Mouse (Mus musculus) kidney, embryonic 16.5 days (tissue): Measurements from ENCODE around the gene Lrch3. TPM values are rescaled to one million over a fixed set of nuclear protein-coding genes. Genes with fewer than 3 reads are reported as not detected.
A peak's percentile ranks its signal among the peaks of the same experiment; 100 is the strongest.

Experiments used
- ATAC-seq: fragments of 200-750 bp; cut with Nextera tagmentation; 2 replicates; pipeline ENCODE4 v1.8.0; 2017; ENCODE audit warnings: moderate TSS enrichment; ENCODE audit not compliant: low FRiP score, low TSS enrichment
- H3K27ac ChIP-seq: fragments of 300-500 bp; sonication (generic); 2 replicates; pipeline ENCODE4 v1.5.1; 2014; ENCODE audit warnings: low read length
- H3K27me3 ChIP-seq: fragments of 300-500 bp; sonication (generic); 2 replicates; pipeline ENCODE4 v1.6.1; 2014; ENCODE audit warnings: low read length, control low read depth, mixed read lengths; ENCODE audit not compliant: insufficient read depth
- H3K36me3 ChIP-seq: fragments of 300-500 bp; sonication (generic); 2 replicates; pipeline ENCODE4 v1.6.1; 2014; ENCODE audit warnings: low read length, control low read depth, mixed read lengths; ENCODE audit not compliant: insufficient read depth
- H3K4me1 ChIP-seq: fragments of 300-500 bp; sonication (generic); 2 replicates; pipeline ENCODE4 v1.6.1; 2014; ENCODE audit warnings: low read length, control low read depth, mixed read lengths; ENCODE audit not compliant: insufficient read depth
- H3K4me2 ChIP-seq: fragments of 300-500 bp; sonication (generic); replicated peaks from 2 replicates; pipeline ENCODE4 v1.6.1; 2014; ENCODE audit warnings: low read depth, low read length
- H3K4me3 ChIP-seq: fragments of 300-500 bp; sonication (generic); 2 replicates; pipeline ENCODE4 v1.5.1; 2014; ENCODE audit warnings: mild to moderate bottlenecking, low read length
- H3K9ac ChIP-seq: fragments of 300-500 bp; sonication (generic); replicated peaks from 2 replicates; pipeline ENCODE4 v1.6.1; 2014; ENCODE audit warnings: low read length
- H3K9me3 ChIP-seq: fragments of 300-500 bp; sonication (generic); 2 replicates; pipeline ENCODE4 v1.6.1; 2016; ENCODE audit warnings: low read length, control low read depth
- WGBS: fragments of 180-500 bp; shearing (Covaris S2); extraction: QIAGEN DNeasy Blood & Tissue Kit; methylation state at CpG from one replicate; pipeline ENCODE4 v1.1.7; 2014; 5-methylcytosine and 5-hydroxymethylcytosine counted together
- polyA plus RNA-seq: library from polyadenylated mRNA; unstranded; fragments of >200 nt; fragmentation: Nextera tagmentation; extraction: Ambion mirVana; gene quantifications from 2 replicates; pipeline ENCODE4 v1.2.1, GENCODE M21; 2015

The Lrch3 gene
- polyA plus RNA-seq, 1 experiment from 2014 or later = 22.7 TPM

GRCm38 (mm10) chr16:33062682-33063131, 148.8 kb downstream of the Lrch3 start:
- peak overlapping the region; percentile 79 for H3K27ac ChIP-seq
- under 1% methylated on average over 35 of the region's 35 CpGs for WGBS
- H3K9me3 ChIP-seq = no peaks in the 10 kb centered on the region
- no peaks in the 10 kb centered on the region for H3K27me3 ChIP-seq
- peak overlapping the region; percentile 65 for H3K9ac ChIP-seq
- peaks cover 30% of the 10 kb centered on the region for H3K4me1 ChIP-seq
- peak overlapping the region; percentile 61 for H3K4me3 ChIP-seq
- peaks cover 34% of the 10 kb centered on the region for H3K36me3 ChIP-seq
- peak overlapping the region; percentile 80 for H3K4me2 ChIP-seq
- ATAC-seq = peak; percentile 81

DNA sequence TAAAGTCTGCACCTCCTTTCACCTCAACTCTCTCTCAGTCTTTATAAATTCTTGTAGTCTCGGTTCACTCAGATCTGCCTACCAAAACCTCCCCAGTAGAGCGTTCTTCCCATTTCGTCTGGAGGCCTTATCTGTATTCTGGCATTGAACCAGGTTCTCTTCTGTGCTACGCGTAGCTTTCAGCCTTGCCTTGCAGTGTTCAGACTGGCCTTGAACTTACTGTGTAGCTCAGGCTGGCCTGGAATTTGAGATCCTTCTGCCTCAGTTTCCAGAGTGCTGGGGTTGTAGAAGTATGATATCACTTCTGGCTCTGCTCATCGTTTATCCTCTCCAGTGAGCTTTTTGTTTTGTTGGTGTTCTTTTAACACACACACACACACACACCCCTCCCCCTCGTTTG, 149.4 kb downstream of the Lrch3 start:
- peaks cover 25% of the 10 kb centered on the region for H3K4me1 ChIP-seq
- ATAC-seq = no peak
- WGBS = 31% methylated on average over 7 of the region's 7 CpGs
- H3K9me3 ChIP-seq = no peaks in the 10 kb centered on the region
- peak overlapping the region; percentile 65 for H3K9ac ChIP-seq
- peaks cover 30% of the 10 kb centered on the region for H3K36me3 ChIP-seq
- H3K4me3 ChIP-seq = peak overlapping the region; percentile 61
- peak overlapping the region; percentile 80 for H3K4me2 ChIP-seq
- H3K27ac ChIP-seq = no peak overlapping the region
- H3K27me3 ChIP-seq = no peaks in the 10 kb centered on the region

DNA sequence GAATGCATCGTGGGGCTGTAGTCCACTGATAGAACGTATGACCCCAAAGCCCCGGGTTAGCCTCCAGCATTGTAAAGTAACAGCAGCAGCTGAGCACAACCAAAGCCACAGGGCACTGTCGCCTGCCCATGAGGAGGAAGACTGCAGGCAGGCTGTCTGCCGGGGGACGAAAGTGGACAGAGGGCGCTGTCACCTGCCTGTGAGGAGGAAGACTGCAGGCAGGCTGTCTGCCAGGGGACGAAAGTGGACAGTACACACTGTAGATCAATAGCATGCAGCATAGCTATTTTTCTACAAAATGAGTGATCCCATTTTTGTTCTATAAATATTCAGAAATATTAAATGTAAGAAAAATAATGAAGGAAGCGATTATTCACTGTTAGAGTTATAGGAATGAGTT, 150.7 kb downstream of the Lrch3 start:
- H3K9ac ChIP-seq = no peak overlapping the region
- H3K27ac ChIP-seq = no peak overlapping the region
- ATAC-seq = no peak
- WGBS = 83% methylated on average over 9 of the region's 9 CpGs
- H3K27me3 ChIP-seq = no peaks in the 10 kb centered on the region
- peaks cover 18% of the 10 kb centered on the region for H3K36me3 ChIP-seq
- no peak overlapping the region for H3K4me2 ChIP-seq
- H3K4me1 ChIP-seq = peaks cover 14% of the 10 kb centered on the region
- no peak overlapping the region for H3K4me3 ChIP-seq
- no peaks in the 10 kb centered on the region for H3K9me3 ChIP-seq

Other genes with a start within 250 kb of the Lrch3 start
- gene Muc4, start 178.2 kb upstream of the Lrch3 start, polyA plus RNA-seq = 0.27 and 0.44 TPM in 2 replicates
- gene Muc20, start 116.7 kb upstream of the Lrch3 start, polyA plus RNA-seq = 6.2 and 8.0 TPM in 2 replicates
- not detected in 2 replicates for gene Smbd1, start 103.6 kb upstream of the Lrch3 start, polyA plus RNA-seq
- gene Fyttd1, start 36.6 kb upstream of the Lrch3 start, polyA plus RNA-seq = 102 and 109 TPM in 2 replicates
- gene Rubcn, start 36.3 kb upstream of the Lrch3 start, polyA plus RNA-seq = 23.7 and 24.2 TPM in 2 replicates
- gene Iqcg, start 142.1 kb downstream of the Lrch3 start, polyA plus RNA-seq = 4.9 and 5.2 TPM in 2 replicates
- gene Rpl35a, start 142.4 kb downstream of the Lrch3 start, polyA plus RNA-seq = 795 and 849 TPM in 2 replicates
- gene Lmln, start 148.4 kb downstream of the Lrch3 start, polyA plus RNA-seq = 3.1 and 4.0 TPM in 2 replicates